Mouse (Mus musculus) olfactory bulb, adult 2 months (tissue): ENCODE data around the gene Pck2.

Source experiments
- CTCF ChIP-seq: fragments of 200-500 bp; IDR thresholded peaks from 2 replicates; pipeline ENCODE4 v1.5.1; 2012; ENCODE audit warnings: low read depth, mild to moderate bottlenecking, low read length, moderate library complexity; ENCODE audit not compliant: insufficient read depth
- POLR2A ChIP-seq: fragments of 200-500 bp; IDR thresholded peaks from 2 replicates; pipeline ENCODE4 v1.6.1; 2012; ENCODE audit warnings: mild to moderate bottlenecking, low read depth, low read length, moderate library complexity; ENCODE audit not compliant: insufficient read depth

- TF ChIP-seq POLR2A (no peak; the same call in 1 of the 2 replicates), CTCF (no peak)
These were observed 19.7 kb downstream of the Pck2 start, which contains the start of gene Dcaf11 for GRCm38 (mm10) chr14:55559799-55560201.
